Mouse (Mus musculus) layer of hippocampus, postnatal 25 days (tissue): ENCODE measurements around the gene Rnps1. TPM values are rescaled to one million over a fixed set of nuclear protein-coding genes. Genes with fewer than 3 reads are reported as not detected.
"Not testable (repeated sequence)": the region's sequence is repeated elsewhere in the genome, so short reads cannot be mapped to it uniquely, and the experiment has no call there.

Experiments
- DNase-seq, 2 experiments: peaks; one replicate each; pipeline ENCODE4 v3.0.0; 2022; ENCODE audit warnings: mixed read lengths in 2 of 2, low spot score in 1 of 2; ENCODE audit errors: extremely low spot score in 1 of 2
- total RNA-seq, 2 experiments: library from RNA; stranded (reverse); gene quantifications; 2 replicates each; pipeline ENCODE4 v1.2.3; 2021

The Rnps1 gene
- total RNA-seq = 100 to 1,000 TPM; 117 to 120 TPM

DNA sequence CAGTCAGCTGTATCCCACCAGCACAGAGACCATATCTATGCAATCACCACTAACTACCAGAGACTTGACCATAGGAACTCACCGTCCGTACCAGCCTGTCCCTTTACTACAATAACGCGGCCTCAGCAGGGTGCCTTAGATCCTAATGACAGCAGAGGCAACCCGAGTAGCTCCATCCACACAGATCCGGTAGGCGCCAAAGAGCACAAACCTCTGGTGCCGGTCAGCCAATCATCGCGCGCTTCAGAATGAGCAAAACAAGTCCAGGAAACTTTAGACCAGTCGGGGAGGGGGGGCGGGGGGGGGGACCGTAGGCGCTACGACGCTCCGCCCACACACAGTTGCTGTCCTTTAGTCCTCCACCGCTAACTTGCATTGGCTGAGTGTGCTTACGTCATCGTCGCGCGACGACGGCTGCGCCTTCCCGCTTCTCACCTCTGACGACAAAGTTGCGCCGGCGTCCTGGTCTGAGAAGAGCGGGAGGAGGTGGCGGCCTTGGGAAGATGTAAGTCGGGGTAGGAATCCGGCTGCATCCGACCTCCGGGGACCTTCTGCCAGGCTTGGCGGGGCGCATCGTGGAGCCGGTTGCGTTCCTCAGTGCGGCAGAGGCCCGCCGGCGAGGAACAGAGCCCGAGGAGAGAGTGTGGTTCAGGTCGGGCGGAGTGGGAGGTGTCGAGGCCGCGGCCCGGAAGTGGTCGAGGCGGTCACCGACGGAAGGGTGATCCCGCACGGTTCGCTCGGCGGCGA, at the start of gene Rnps1:
Rnps1 (plus strand) TSS at position 336 of the 747 bp plus-strand sequence.
- DNase-seq = peak; percentile 82 to 87

DNA sequence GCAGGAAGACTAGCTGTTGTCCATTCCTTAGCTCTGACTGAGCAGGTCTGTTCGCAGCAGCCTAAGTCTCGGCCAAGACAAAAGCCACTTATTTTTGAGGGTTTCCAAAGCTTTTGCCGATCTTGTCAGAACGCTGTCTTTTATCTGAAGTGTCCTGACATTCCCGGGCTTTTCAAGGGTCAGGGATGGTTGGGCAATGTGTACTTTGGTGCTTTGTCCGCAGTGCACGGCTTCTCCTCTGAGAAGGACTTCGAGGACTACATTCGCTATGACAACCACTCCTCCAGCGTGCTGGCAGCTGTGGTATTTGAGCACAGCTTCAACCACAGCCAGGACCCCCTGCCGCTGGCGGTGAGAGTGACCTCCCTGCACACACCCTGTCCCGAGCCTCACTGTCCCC, 48.5 kb upstream of the Rnps1 start:
- DNase-seq = no peak

DNA sequence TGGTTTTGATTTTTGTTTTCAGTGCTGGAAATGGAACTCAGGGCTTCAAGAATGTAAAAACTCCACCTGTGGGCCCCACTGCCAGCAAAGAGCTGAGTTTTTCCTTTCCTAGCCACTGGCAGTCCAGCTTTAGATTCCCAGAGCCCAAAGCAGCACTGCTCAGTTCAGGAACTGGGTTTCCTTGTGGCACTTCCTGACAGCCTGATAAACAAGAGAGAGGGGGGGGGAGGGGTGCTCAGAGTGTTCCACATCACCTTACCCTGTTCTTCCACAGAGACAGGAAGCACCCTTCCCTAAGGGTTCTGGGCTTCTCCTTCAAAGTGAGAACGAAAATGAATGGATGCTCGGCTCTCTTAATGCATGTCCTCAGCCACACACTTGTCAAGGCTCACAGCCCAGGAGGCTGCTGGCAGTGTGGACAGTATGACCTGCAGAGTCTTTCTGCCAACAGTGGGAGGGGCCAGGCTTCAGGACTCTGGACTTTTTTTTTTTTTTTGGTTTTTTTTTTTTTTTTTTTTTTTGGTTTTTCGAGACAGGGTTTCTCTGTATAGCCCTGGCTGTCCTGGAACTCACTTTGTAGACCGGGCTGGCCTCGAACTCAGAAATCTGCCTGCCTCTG, 39.2 kb upstream of the Rnps1 start:
- DNase-seq = no peak

DNA sequence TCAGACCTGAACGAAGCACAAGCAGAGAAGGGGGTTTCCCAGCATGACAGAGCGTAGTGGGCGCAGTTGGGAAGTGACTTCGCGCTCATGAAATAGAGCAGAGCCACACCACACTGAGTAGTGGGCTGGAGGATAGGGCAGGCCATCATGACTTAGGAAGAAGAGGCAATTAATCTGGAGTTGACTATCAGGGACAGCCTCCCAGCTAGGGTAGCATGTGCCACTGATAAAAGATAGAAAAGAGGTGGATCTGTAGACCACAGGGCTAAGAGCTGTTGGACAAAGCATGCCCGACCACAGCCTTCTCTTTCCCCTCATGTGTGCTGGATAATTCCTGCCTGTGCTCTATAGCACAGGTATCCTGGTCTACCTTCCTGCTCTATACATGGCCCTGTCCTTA, 38.5 kb upstream of the Rnps1 start:
- no peak for DNase-seq

DNA sequence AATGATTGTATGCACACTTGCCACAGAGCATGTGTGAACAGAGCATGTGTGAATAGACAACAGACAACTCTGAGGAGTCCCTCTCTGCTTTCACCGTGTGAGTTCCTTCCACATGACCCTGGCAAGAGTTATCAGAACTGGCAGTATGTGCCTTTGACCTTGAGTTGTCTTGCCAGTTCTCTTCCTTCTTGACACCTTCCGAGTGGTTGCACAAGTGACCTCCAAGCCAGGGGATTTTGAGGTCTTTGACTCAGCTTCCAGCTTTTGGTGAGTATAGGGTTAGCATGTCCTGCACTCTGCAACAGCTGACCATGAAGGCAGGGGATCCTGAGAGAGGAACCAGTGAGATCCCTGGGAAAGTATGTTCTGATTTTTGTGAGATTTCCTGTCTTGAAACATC, 35.9 kb upstream of the Rnps1 start:
- DNase-seq = no peak

DNA sequence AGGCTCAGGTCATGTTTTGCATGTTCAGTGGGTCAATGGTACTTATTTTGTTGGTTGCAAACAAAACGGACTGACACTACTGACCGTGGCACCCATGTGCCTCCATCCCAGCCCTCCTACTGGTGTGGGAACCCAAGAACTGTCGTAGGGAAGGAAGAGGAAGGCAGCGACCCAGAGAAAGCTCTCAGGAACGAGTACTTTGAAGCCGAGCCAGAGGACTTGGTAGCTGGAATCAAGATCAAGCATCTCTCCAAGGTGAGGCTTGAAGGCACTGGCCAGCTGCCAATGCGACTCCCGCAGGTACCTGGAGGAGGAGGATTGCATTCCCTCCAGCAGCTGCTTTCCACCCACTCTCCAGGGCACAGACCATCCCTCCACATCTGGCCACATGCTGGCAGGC, 30.6 kb upstream of the Rnps1 start:
- no peak for DNase-seq

DNA sequence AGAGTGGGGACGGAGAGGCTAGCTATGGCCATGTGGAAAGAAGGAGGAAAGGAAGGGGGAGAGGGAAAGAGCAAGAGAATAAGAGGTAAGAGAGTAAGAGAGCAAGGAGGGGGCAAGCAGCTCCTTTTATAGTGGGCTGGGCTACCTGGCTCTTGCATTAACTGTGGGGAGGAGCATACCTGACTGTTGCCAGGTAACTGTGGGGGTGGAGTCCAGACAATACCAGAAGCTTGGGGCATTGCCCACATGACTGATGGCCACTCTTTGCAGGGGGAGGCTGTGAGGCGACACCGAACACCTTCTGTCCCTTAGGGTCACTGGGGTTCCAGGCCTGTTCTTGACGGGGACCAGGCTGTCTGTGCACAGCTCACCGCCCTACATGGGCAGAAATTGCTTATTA, 25.7 kb upstream of the Rnps1 start:
- DNase-seq = no peak

DNA sequence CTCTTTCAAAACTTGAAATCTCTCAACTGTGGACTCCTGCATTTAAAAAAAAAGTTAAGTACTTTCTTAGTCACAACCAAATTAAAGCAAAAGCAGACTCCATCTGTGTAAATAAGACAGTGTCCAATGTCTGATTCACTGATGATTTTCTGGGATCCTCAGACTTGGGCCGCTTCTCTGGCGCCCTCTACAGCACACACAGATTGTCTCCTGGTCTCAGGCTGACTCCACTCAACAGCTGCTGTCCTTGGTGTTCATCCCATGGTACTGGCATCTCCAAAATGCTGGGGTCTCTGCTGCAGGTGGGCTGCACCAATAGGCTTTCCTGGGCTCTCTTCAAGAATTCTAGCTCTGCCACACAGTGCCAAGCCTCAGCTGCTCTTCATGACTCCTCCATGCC, 24.5 kb upstream of the Rnps1 start:
- DNase-seq = peak in 1 of 2 experiments; percentile 60

DNA sequence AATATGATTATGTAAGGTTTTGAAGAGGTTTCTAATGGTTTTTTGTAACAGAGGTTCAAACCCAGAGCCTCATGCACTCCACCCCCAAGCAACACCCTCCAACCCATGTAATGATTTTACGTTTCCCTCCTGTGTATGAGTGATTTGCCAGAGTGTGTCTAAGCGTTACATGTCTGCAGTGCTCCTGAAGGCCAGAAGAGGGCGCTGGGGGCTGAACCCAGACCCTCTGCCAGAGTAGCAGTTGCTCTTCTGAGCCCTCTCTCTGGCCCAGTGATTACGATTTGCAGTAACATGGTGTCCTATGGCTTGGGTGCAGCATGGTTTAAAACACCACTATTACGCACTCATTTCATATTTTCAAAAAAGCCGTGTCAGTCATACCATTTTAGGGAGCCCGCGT, 23.2 kb upstream of the Rnps1 start:
- peak in 1 of 2 experiments; percentile 28 for DNase-seq

DNA sequence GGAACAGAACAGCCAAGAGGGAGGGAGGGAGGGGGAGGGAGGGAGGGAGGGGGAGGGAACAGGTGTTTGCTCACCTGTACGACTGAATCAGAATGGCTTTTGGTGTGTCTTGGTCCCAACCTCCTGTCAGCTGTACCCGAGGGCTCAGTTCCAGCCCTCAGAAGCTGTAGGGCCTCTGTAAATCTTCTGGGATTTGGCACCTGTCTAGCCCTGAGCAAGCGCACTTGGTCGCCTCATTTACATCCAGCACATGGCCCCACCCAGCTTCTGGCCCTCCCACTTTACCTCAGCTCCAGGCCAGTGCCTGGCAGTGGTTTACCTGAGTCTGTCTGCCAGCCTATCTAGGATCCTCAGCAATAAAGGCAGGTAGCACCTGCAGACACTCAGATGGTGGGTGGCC, 20.8 kb upstream of the Rnps1 start:
- DNase-seq = no peak

DNA sequence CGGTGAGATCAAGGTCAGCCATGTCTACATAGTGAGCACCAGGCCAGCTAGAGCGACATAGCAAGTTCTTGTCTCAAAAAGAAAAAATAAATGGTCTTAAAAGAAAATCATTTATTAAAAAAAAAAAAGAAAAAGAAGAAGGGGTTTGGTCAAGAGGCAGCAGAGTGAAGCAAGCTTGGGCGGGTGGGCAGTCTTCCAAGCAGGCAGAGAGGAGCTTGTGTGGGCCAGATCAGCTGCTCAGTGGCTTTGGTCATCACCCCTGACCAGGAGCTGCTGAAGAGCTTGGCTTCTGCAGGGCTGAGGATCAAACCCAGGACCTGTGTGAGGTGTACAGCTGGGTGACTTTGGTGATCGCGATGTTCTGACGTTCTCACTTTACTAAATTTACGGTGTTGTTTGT, 19.9 kb upstream of the Rnps1 start:
- DNase-seq = no peak

DNA sequence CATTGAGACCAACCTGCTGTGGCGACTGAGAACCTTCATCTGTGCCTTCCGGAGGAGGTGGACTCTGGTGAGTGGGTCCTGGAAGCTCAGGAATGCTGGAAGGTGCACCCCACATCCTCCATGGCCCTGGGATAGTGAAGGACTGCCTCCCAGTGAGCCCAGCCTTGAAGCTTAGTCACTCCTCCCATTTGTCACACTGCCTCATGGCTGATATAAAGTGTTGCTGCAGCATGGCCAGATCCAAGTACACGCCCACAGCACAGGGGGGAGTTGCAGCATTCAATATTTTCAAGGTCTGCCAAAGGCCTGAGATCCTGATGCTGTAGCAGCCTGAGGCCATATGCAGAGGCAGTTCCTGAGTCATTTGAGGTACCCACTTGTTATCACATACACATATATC, 12.0 kb upstream of the Rnps1 start:
- no peak for DNase-seq

DNA sequence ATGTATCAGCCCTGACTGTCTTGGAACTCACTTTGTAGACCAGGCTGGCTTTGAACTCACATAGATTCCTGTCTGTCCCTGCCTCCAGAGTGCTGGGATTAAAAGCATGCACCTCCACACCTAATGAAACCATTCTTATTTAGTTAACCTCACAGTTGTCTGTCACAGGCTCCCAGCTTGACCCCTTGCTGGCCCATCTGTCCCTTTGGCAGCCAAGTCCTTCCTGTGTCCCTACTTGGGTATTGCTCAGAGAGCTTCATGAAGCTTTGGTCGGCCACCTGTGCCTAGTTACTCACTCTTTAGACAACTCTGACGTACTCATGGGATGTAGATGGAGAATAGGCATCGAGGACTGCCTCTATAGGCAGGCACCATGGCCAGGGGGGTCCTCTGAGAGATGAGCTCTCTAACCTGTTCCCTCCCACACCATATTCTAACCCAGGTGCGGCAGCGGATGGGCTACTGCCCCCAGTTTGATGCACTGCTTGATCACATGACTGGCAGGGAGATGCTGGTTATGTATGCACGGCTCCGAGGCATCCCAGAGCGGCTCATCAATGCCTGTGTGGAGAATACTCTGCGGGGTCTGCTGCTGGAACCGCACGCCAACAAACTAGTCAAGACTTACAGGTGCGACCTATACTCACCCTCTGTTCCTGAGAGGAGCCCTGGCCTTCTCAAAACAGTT, 7.1 kb upstream of the Rnps1 start:
- DNase-seq = no peak

DNA sequence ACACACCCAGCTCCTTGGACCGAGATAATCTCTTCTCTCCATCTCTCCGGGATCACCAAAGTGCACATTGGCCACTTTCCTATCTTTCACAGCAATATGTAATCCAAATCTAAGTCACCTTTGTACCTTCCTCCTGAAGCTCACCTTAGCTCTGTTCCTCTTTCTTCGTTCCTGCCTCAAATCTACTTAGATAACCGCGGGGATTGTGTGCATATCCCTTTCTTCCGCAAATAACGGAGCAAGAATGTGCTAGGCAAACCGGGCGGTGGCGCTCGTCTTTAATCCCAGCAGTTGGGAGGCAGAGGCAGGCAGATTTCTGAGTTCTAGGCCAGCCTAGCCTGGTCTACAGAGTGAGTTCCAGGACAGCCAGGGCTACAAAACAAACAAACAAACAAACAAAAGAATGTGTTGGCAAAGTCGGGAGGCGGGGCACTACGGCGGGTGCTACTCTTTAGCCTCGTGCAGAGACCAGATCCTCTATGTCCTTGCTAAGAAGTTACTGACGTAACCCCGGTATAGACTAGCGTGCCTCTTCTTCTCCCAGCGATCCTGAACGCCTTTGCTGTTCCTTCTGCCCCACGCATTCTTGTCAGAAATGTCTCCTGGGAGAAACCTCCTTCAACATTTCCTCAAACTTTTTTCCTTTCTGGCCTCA, 681 bp upstream of the Rnps1 start:
- DNase-seq = no peak

DNA sequence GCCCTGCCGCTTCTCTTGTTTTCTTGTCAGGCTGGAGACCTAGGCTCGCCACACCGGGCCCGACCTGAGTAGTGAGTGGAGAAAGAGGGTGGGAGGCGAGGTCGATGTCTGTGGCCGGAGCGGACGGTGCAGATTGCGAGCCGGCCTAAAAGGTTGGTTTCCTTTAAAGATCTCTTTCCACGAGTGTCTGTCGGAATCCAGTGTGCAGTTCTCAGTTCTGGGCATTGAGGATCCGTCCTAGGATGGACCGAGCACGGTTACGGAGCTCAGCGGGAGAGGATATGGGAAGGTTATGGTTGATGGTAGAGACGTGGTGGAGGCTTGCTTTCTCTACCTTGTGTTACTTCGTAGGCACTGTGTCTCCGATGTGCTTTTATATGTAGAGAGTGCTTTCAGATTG, 646 bp downstream of the Rnps1 start:
- no peak for DNase-seq

DNA sequence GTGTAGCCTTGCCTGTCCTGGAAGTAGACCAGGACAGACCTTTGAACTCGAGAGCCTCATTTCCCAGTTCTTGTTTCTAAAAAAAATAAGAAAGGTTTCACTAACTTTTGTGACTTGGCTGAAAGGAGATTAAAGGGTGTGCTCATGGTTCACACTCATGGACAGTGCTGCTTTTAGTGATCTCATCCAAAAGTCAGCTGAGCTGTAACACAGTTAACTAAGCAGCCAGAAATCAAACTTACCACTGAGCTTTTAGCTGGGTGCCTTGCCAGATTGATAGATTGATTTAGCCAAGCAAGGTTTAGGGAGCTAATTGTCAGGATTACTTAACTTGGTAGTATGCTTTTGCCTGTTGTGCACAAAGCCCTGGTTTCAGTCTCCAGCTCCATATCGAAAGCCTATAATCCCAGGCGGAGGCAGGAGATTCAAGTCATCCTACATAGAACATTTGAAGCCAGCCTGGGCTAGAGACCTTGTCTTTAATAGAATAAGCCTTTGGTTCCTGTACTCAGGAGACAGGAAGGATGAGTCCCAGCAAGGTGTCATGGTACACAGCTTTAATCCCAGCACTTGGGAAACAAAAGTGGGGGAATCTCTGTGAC, 1.8 kb downstream of the Rnps1 start:
- no peak for DNase-seq

DNA sequence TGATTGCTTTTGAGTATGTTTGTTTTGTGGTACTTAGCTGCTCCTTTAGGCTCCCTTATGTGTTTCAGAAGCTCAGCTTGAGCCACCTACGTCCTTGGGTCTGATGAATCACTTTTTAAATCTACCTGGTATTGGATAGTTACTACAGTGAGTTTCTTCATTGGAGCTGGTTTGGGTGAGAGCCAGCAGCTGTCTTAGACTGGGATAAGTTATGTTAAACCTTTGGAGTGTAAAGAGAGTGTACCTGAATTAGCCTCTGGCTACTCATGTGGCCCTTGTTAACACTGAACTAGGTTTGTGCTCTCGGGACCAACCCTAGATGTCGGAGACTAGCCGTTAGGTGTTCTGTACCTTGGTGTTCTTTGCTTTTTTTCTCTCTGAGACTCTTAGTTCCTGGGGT, 8.7 kb downstream of the Rnps1 start:
- no peak for DNase-seq

DNA sequence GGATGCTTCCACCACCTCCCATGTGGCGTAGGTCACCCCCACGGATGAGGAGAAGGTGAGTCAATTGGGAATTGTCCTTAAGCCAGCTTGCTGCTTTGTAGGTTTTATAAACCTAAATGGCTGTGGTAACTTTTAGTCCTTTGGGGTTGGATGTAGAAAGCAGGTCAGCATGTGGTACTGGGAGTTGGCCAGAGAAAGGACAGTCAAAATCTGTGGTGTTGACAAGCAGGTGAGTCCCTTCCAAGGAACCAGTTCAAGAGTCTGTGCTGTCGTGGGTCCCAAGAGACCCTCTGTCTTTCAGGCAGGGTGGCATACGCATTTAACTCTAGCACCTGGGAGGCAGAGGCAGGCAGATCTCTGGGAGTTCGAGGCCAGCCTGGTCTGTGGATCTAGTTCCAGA, 10.1 kb downstream of the Rnps1 start:
- no peak for DNase-seq

DNA sequence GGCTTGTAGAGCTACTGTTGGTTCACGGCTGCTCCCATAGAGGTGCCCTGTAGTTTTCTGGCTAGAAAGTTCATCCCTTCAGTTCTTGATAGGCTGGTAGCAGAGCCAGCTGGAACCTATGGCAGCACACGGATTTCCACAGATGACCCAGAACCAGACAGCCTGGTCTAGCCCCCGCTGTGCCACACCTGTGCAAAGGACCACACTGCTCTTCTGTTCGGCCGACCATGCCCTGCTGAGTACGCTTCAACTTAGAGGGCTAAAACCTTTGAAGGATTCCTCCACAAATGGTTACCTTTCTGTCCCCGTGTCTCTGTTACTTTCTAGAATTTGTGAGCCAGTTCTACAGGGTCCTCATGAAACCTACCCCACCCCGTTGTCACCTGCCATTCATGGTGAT, 11.0 kb downstream of the Rnps1 start:
- DNase-seq = not testable (repeated sequence)

DNA sequence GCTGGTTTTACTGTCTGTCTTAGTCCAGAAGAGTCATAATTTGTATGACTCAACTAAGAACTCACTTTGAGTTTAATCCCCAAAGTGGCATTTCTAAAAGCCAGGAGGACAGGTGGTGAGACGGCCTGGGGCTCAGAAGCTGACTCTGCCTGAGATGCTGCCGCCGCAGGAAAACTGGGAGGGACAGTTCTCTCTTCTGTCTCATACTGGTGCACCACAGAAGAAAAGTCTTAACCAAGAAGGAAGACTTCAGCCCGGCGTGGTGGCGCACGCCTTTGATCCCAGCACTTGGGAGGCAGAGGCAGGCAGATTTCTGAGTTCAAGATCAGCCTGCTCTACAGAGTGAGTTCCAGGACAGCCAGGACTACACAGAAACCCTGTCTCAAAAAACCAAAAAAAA, 11.5 kb downstream of the Rnps1 start:
- DNase-seq = no peak
